In genomic region chr3:130996786-130997185, GRCm38 (mm10) we compare ENCODE assay signal across 21 mouse cellular contexts.
A peak's percentile ranks its signal among the peaks of the same experiment; 100 is the strongest.
DNase-seq lines count a peak whose midpoint lies in the region; ATAC-seq and TF ChIP-seq lines count a peak whose summit lies in the region.
"Had no signal": no experiment of that assay in that cellular context is flagged by ENCODE, and none has a peak within 500 bp of the region (broad histone marks: within the 10 kb centered on the region; RNA-seq: fewer than 3 reads in every experiment).

No protein-coding gene starts in this region.

- no peak for ATAC-seq in CD4-positive, CD25-positive, alpha-beta regulatory T cell, adult 4 months
- ATAC-seq in neural tube, embryonic 15.5 days (ENCODE audit: low FRiP score): no peak
- ATAC-seq in inflammation-experienced regulatory T-cells, adult 6 months: no peak
- ATAC-seq: activated CD4-positive, CD25-positive, alpha-beta regulatory T cell, adult 4 months; forebrain, embryonic 13.5 days; forebrain, postnatal 0 days; hindbrain, embryonic 16.5 days had no signal

- no peak overlapping the region for H3K4me3 ChIP-seq in thymus, adult 2 months (ENCODE audit: control insufficient read depth, insufficient read depth, low read length)
- no peak overlapping the region for H3K4me3 ChIP-seq in neural tube, embryonic 15.5 days (replicated peaks)
- H3K4me3 ChIP-seq: forebrain, embryonic 13.5 days; hindbrain, embryonic 12.5 days had no signal

- peak overlapping the region; percentile 22; the same call in 1 of the 2 replicates for H3K4me2 ChIP-seq in neural tube, embryonic 15.5 days
- H3K4me2 ChIP-seq: forebrain, embryonic 13.5 days; hindbrain, embryonic 12.5 days had no signal

- DNase-seq in CD4-positive, CD25-positive, alpha-beta regulatory T cell, adult 2 months (ENCODE audit: low read depth, low spot score): peak; percentile 28
- no peak for DNase-seq in thymus, adult 2 months
- no peak for DNase-seq in thymus, postnatal 10 days (ENCODE audit: low spot score in 2 of 2)
- no peak for DNase-seq in gastrocnemius, postnatal 14 days
- DNase-seq: adrenal gland, postnatal 14 days; B cell, adult 2 months; cerebellum, adult 11-12 months; cerebellum, adult 9-10 months; cerebellum, postnatal 25 days; forebrain, postnatal 0 days; gastrocnemius, postnatal 25 days; heart, postnatal 10 days; heart, postnatal 4 days had no signal

- TF ChIP-seq CTCF in thymus, adult 2 months (IDR thresholded peaks at IDR 0.05; ENCODE audit: borderline replicate concordance, control insufficient read depth, extremely low read depth, insufficient read depth, low read length, poor library complexity): no peak

- whole genome bisulfite sequencing in thymus, adult 2 months: 26% methylated on average over 11 of the region's 11 CpGs
- 14% methylated on average over 11 of the region's 11 CpGs for WGBS in neural tube, embryonic 15.5 days

- H3K9me3 ChIP-seq in neural tube, embryonic 15.5 days (replicated peaks): no peaks in the 10 kb centered on the region
- H3K9me3 ChIP-seq: forebrain, embryonic 13.5 days; hindbrain, embryonic 12.5 days had no signal

- no peaks in the 10 kb centered on the region for H3K27me3 ChIP-seq in thymus, adult 2 months (ENCODE audit: control insufficient read depth, insufficient read depth, low read length)
- no peaks in the 10 kb centered on the region for H3K27me3 ChIP-seq in neural tube, embryonic 15.5 days (replicated peaks)
- H3K27me3 ChIP-seq: CH12.LX; forebrain, embryonic 13.5 days; hindbrain, embryonic 12.5 days had no signal

- peaks cover 23% of the 10 kb centered on the region for H3K4me1 ChIP-seq in thymus, adult 2 months (replicated peaks; ENCODE audit: control insufficient read depth, insufficient read depth, low read length)
- H3K4me1 ChIP-seq in neural tube, embryonic 15.5 days: peaks cover 6% of the 10 kb centered on the region; the same call in 1 of the 2 replicates
- H3K4me1 ChIP-seq: hindbrain, embryonic 12.5 days had no signal

- intact Hi-C loops in gastrocnemius, postnatal 14 days (cut with DNase I; ENCODE audit: low total_unique reads): no loop called here

- H3K36me3 ChIP-seq in thymus, adult 2 months (ENCODE audit: control insufficient read depth, insufficient read depth, low read length): no peaks in the 10 kb centered on the region
- no peaks in the 10 kb centered on the region for H3K36me3 ChIP-seq in neural tube, embryonic 15.5 days
- H3K36me3 ChIP-seq: hindbrain, embryonic 12.5 days had no signal

- H3K9ac ChIP-seq in neural tube, embryonic 15.5 days (replicated peaks): no peak overlapping the region
- H3K9ac ChIP-seq: forebrain, embryonic 13.5 days; forebrain, postnatal 0 days; hindbrain, embryonic 12.5 days had no signal

- peak overlapping the region; percentile 50; the same call in 1 of the 2 replicates for H3K27ac ChIP-seq in thymus, adult 2 months (ENCODE audit: control insufficient read depth, insufficient read depth, low read length)
- no peak overlapping the region for H3K27ac ChIP-seq in neural tube, embryonic 15.5 days (replicated peaks)
- H3K27ac ChIP-seq: forebrain, embryonic 13.5 days; hindbrain, embryonic 12.5 days had no signal

- no peak for TF ChIP-seq POLR2A in thymus, adult 2 months (IDR thresholded peaks at IDR 0.05; ENCODE audit: control insufficient read depth, extremely low read depth, insufficient read depth, low read length, poor library complexity)
